Mouse (Mus musculus): ENCODE data around the gene Pelp1.

DNA sequence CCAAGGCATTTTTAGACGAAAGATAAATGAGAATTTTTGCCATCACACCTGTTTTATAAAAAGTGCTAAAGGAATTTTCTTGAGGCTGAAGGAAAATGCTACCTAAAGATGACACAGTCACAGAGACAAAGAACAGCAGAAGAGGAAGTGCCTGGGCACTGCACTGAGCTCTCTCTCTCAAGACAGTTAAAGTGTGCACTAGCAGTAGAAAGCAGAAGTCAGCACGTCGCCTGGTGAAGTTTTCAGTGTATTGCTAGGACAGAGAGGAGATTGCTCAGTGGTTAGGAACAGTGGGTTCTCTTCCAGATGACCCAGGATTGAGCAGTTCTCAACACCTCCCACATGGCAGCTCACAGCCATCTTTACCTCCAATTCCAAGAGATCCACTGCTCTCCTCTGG lies 35.5 kb downstream of the Pelp1 start:
- TF ChIP-seq CTCF (conservative IDR thresholded peaks at IDR 0.05; ENCODE audit: low read length) = no peak
- no peak for TF ChIP-seq POU5F1 (IDR thresholded peaks at IDR 0.05; ENCODE audit: borderline replicate concordance, low read length)
- no peak for TF ChIP-seq NANOG (IDR thresholded peaks at IDR 0.05; ENCODE audit: borderline replicate concordance, low read length)
